Mouse (Mus musculus) gastrocnemius, adult 18-20 months (tissue): Measurements from ENCODE around the gene Rsu1. TPM values are rescaled to one million over a fixed set of nuclear protein-coding genes. Genes with fewer than 3 reads are reported as not detected.

Experiments
- DNase-seq: peaks from one replicate; pipeline ENCODE4 v3.0.0; 2021; ENCODE audit warnings: low spot score
- total RNA-seq, 2 experiments: library from RNA; stranded (reverse); gene quantifications; 2 replicates each; pipeline ENCODE4 v1.2.3; 2021

Rsu1 gene
- total RNA-seq, 2 experiments from 2014 or later, result 29.2 to 30.5 TPM

GRCm38 (mm10) chr2:13072243-13072642 is 199.0 kb downstream of the Rsu1 start:
- DNase-seq, result no peak

- DNase-seq, result no peak
Measured at GRCm38 (mm10) chr2:13060426-13061170, 210.6 kb downstream of the Rsu1 start.

- DNase-seq, result no peak
Measured at GRCm38 (mm10) chr2:13048649-13049048, 222.6 kb downstream of the Rsu1 start.

- no peak for DNase-seq
Measured at GRCm38 (mm10) chr2:13044555-13044954, 226.7 kb downstream of the Rsu1 start.

- DNase-seq, result no peak
Measured at GRCm38 (mm10) chr2:13039785-13040184, 231.4 kb downstream of the Rsu1 start.

- DNase-seq, result no peak
Measured at GRCm38 (mm10) chr2:13038772-13039171, 232.4 kb downstream of the Rsu1 start.

Other genes starting within 250 kb of the Rsu1 start
- under 1 TPM; 0.05 to 0.16 TPM for gene Cubn, start 220.4 kb upstream of the Rsu1 start, total RNA-seq